In genomic region chr16:22061555-22062160, GRCm38 (mm10) we compare ENCODE assay signal across 14 mouse cellular contexts. TPM values are rescaled to one million over a fixed set of nuclear protein-coding genes. Genes with fewer than 3 reads are reported as not detected.
DNase-seq lines count a peak whose midpoint lies in the region; ATAC-seq and TF ChIP-seq lines count a peak whose summit lies in the region.
"Had no signal": no experiment of that assay in that cellular context is flagged by ENCODE, and none has a peak within 500 bp of the region (broad histone marks: within the 10 kb centered on the region; RNA-seq: fewer than 3 reads in every experiment).

No protein-coding gene starts in this region.

- H3K4me3 ChIP-seq in MEL (ENCODE audit: control insufficient read depth in 1 of 2, insufficient read depth in 1 of 2, low read depth in 2 of 2, low read length in 2 of 2) = peak overlapping the region; percentile 21 to 49
- no peak overlapping the region for H3K4me3 ChIP-seq in intestine, embryonic 15.5 days (replicated peaks)
- peak overlapping the region; percentile 20; the same call in 1 of the 2 replicates for H3K4me3 ChIP-seq in small intestine, adult 2 months (ENCODE audit: low read depth, low read length)
- H3K4me3 ChIP-seq: forebrain, embryonic 12.5 days had no signal

- no peak for TF ChIP-seq RAD21 in MEL (IDR thresholded peaks at IDR 0.05; ENCODE audit: low read depth, low read length)

- H3K36me3 ChIP-seq in MEL (ENCODE audit: control insufficient read depth in 1 of 2, insufficient read depth in 2 of 2, low read length in 2 of 2) = peaks cover 0 to 7% of the 10 kb centered on the region in 2 experiments; a peak in 1 of 4 replicates
- H3K36me3 ChIP-seq in intestine, embryonic 15.5 days = peaks cover 58% of the 10 kb centered on the region
- H3K36me3 ChIP-seq in small intestine, adult 2 months (ENCODE audit: control insufficient read depth, insufficient read depth, low read length) = peaks cover 20% of the 10 kb centered on the region

- no peaks in the 10 kb centered on the region for H3K27me3 ChIP-seq in MEL (ENCODE audit: control insufficient read depth in 1 of 2, insufficient read depth in 2 of 2, low read length in 2 of 2)
- no peaks in the 10 kb centered on the region for H3K27me3 ChIP-seq in intestine, embryonic 15.5 days (replicated peaks)
- no peaks in the 10 kb centered on the region for H3K27me3 ChIP-seq in small intestine, adult 2 months (ENCODE audit: control insufficient read depth, insufficient read depth, low read length)
- H3K27me3 ChIP-seq: forebrain, embryonic 12.5 days had no signal

- no peaks in the 10 kb centered on the region for H3K9me3 ChIP-seq in MEL (replicated peaks; ENCODE audit: insufficient read depth, low read length)
- no peaks in the 10 kb centered on the region for H3K9me3 ChIP-seq in intestine, embryonic 15.5 days
- H3K9me3 ChIP-seq: forebrain, embryonic 12.5 days had no signal

- peaks cover 2 to 10% of the 10 kb centered on the region in 2 experiments; a peak in 3 of 4 replicates for H3K4me1 ChIP-seq in MEL (ENCODE audit: control insufficient read depth in 1 of 2, insufficient read depth in 2 of 2, low read length in 2 of 2)
- H3K4me1 ChIP-seq in intestine, embryonic 15.5 days (replicated peaks) = no peaks in the 10 kb centered on the region
- H3K4me1 ChIP-seq in small intestine, adult 2 months (ENCODE audit: control insufficient read depth, insufficient read depth, insufficient read length, low read length) = no peaks in the 10 kb centered on the region
- H3K4me1 ChIP-seq: forebrain, embryonic 12.5 days had no signal

- H3K4me2 ChIP-seq in intestine, embryonic 15.5 days (replicated peaks) = no peak overlapping the region
- H3K4me2 ChIP-seq: forebrain, embryonic 12.5 days had no signal

- DNase-seq in heart, adult 11 months = peak; percentile 87
- no peak for DNase-seq in heart, adult 9 months (ENCODE audit: low spot score in 2 of 2)
- peak; percentile 79 for DNase-seq in MEL (ENCODE audit: low read depth, low spot score)
- DNase-seq in urinary bladder, postnatal 10 days (ENCODE audit: low spot score) = no peak
- no peak for DNase-seq in frontal cortex, postnatal 10 days (ENCODE audit: low spot score in 2 of 2)
- DNase-seq in kidney, postnatal 36 days = no peak
- DNase-seq: gastrocnemius, postnatal 25 days; heart, postnatal 14 days; kidney, adult 18-20 months; layer of hippocampus, postnatal 36 days; lung, postnatal 4 days had no signal

- TF ChIP-seq EP300 in MEL (IDR thresholded peaks at IDR 0.05; ENCODE audit: low read depth in 1 of 2, low read length in 2 of 2) = peak; percentile 44 to 53; a peak in 3 of 4 replicates

- no peak for TF ChIP-seq POLR2A in MEL (IDR thresholded peaks at IDR 0.05; ENCODE audit: control insufficient read depth in 1 of 2, insufficient read depth in 1 of 2, low read depth in 1 of 2, low read length in 2 of 2, poor library complexity in 1 of 2)
- no peak for TF ChIP-seq POLR2A in small intestine, adult 2 months (IDR thresholded peaks at IDR 0.05; ENCODE audit: low read depth, low read length)

- TF ChIP-seq CTCF in MEL (IDR thresholded peaks at IDR 0.05 in 2 of 3, conservative IDR thresholded peaks at IDR 0.05 in 1 of 3; ENCODE audit: control insufficient read depth in 1 of 3, insufficient read depth in 1 of 3, low read depth in 2 of 3, low read length in 3 of 3, poor library complexity in 1 of 3, severe bottlenecking in 1 of 3) = no peak
- no peak for TF ChIP-seq CTCF in small intestine, adult 2 months (IDR thresholded peaks at IDR 0.05; ENCODE audit: extremely low read depth, insufficient read length, insufficient replicate concordance, low read depth, low read length)

- no peaks in the 10 kb centered on the region for H3K79me2 ChIP-seq in MEL (ENCODE audit: control insufficient read depth, insufficient read depth, low read length, poor library complexity)

- peak; percentile 27; the same call in 1 of the 2 replicates for ATAC-seq in intestine, embryonic 15.5 days

- H3K27ac ChIP-seq in MEL (ENCODE audit: control insufficient read depth, low read depth, low read length) = no peak overlapping the region
- H3K27ac ChIP-seq in intestine, embryonic 15.5 days = no peak overlapping the region
- 0 out of 2 replicates have a peak overlapping the region, but pooled peaks have one; percentile 1 for H3K27ac ChIP-seq in small intestine, adult 2 months (ENCODE audit: insufficient read depth, low read depth, low read length)
- H3K27ac ChIP-seq: forebrain, embryonic 12.5 days had no signal

- WGBS in intestine, embryonic 15.5 days = 76% methylated on average over 14 of the region's 14 CpGs
- WGBS in small intestine, adult 2 months = 53% methylated on average over 14 of the region's 14 CpGs

- H3K9ac ChIP-seq in MEL (ENCODE audit: control insufficient read depth, low read depth, low read length, poor library complexity, severe bottlenecking) = peak overlapping the region; percentile 39
- H3K9ac ChIP-seq in intestine, embryonic 15.5 days = no peak overlapping the region
- H3K9ac ChIP-seq: forebrain, embryonic 12.5 days had no signal

TF ChIP-seq in MEL, 35 proteins besides CTCF, POLR2A, EP300 and RAD21:
- TF ChIP-seq MYB (IDR thresholded peaks at IDR 0.05; ENCODE audit: low read depth, low read length) = no peak
- TF ChIP-seq NRF1 (IDR thresholded peaks at IDR 0.05; ENCODE audit: insufficient read depth, low read depth, low read length, poor library complexity, severe bottlenecking) = no peak
- TF ChIP-seq TAL1 (IDR thresholded peaks at IDR 0.05; ENCODE audit: low read length) = no peak
- TF ChIP-seq POLR2AphosphoS2 (IDR thresholded peaks at IDR 0.05; ENCODE audit: low read length) = no peak
- no peak for TF ChIP-seq GABPA (IDR thresholded peaks at IDR 0.05; ENCODE audit: low read depth, low read length)
- no peak; the same call in 1 of the 2 replicates for TF ChIP-seq SIN3A (IDR thresholded peaks at IDR 0.05; ENCODE audit: low read length)
- no peak; the same call in 1 of the 2 replicates for TF ChIP-seq BHLHE40 (IDR thresholded peaks at IDR 0.05; ENCODE audit: borderline replicate concordance, low read depth, low read length)
- TF ChIP-seq USF1 (IDR thresholded peaks at IDR 0.05; ENCODE audit: low read depth, low read length) = peak; percentile 84
- TF ChIP-seq RCOR1 (IDR thresholded peaks at IDR 0.05; ENCODE audit: low read depth, low read length) = no peak
- TF ChIP-seq UBTF (IDR thresholded peaks at IDR 0.05; ENCODE audit: borderline replicate concordance, insufficient read depth, low read depth, low read length) = no peak
- no peak for TF ChIP-seq ZMIZ1 (IDR thresholded peaks at IDR 0.05; ENCODE audit: low read depth, low read length)
- no peak for TF ChIP-seq KAT2A (conservative IDR thresholded peaks at IDR 0.05; ENCODE audit: low read depth, low read length)
- TF ChIP-seq MEF2A (IDR thresholded peaks at IDR 0.05; ENCODE audit: extremely low read depth, insufficient replicate concordance, low read depth, low read length, poor library complexity, severe bottlenecking) = no peak
- TF ChIP-seq HCFC1 (IDR thresholded peaks at IDR 0.05; ENCODE audit: low read depth, low read length) = no peak
- TF ChIP-seq ETS1 (IDR thresholded peaks at IDR 0.05; ENCODE audit: low read depth, low read length) = 0 out of 2 replicates have a peak, but pooled peaks have one; percentile 8
- TF ChIP-seq ZKSCAN1 (IDR thresholded peaks at IDR 0.05; ENCODE audit: low read depth, low read length) = no peak
- TF ChIP-seq MAZ (IDR thresholded peaks at IDR 0.05; ENCODE audit: low read depth, low read length) = no peak
- peak; percentile 59; the same call in 1 of the 2 replicates for TF ChIP-seq MYC (IDR thresholded peaks at IDR 0.05; ENCODE audit: low read depth, low read length)
- TF ChIP-seq JUND (IDR thresholded peaks at IDR 0.05; ENCODE audit: low read depth, low read length) = no peak
- TF ChIP-seq ELF1 (IDR thresholded peaks at IDR 0.05; ENCODE audit: low read depth, low read length) = peak; percentile 53; the same call in 1 of the 2 replicates
- no peak for TF ChIP-seq ZC3H11A (IDR thresholded peaks at IDR 0.05; ENCODE audit: low read depth, low read length)
- TF ChIP-seq E2F4 (IDR thresholded peaks at IDR 0.05; ENCODE audit: borderline replicate concordance, low read depth, low read length) = no peak
- no peak for TF ChIP-seq MAFK (IDR thresholded peaks at IDR 0.05; ENCODE audit: borderline replicate concordance, low read depth, low read length)
- peak; percentile 73 for TF ChIP-seq ZNF384 (IDR thresholded peaks at IDR 0.05; ENCODE audit: low read depth, low read length)
- peak; percentile 20; the same call in 1 of the 2 replicates for TF ChIP-seq GATA1 (IDR thresholded peaks at IDR 0.05; ENCODE audit: low read depth, low read length)
- TF ChIP-seq MAX (IDR thresholded peaks at IDR 0.05; ENCODE audit: low read length) = peak; percentile 10; the same call in 1 of the 2 replicates
- TF ChIP-seq TCF12 (IDR thresholded peaks at IDR 0.05; ENCODE audit: low read depth, low read length) = no peak
- no peak for TF ChIP-seq SMC3 (IDR thresholded peaks at IDR 0.05; ENCODE audit: low read depth, low read length)
- peak; percentile 64 for TF ChIP-seq MXI1 (IDR thresholded peaks at IDR 0.05; ENCODE audit: low read depth, low read length)
- no peak for TF ChIP-seq TBP (IDR thresholded peaks at IDR 0.05; ENCODE audit: low read depth, low read length)
- TF ChIP-seq CHD2 (IDR thresholded peaks at IDR 0.05; ENCODE audit: low read length) = no peak
- TF ChIP-seq NELFE (IDR thresholded peaks at IDR 0.05; ENCODE audit: low read depth, low read length) = no peak
- TF ChIP-seq CHD1 (IDR thresholded peaks at IDR 0.05; ENCODE audit: low read depth, low read length) = no peak

RNA-seq across cellular contexts. Expression of gene Senp2, which starts 52.4 kb away (rescaled TPM):
- total RNA-seq in MEL (2012; rRNA removed) = 30.3 and 31.7 TPM in 2 replicates
- polyA plus RNA-seq in MEL (2012; ENCODE audit: insufficient read depth in 1 of 2, insufficient read length in 2 of 2, low read depth in 1 of 2, low replicate concordance in 2 of 2, missing spikeins in 1 of 2) = 10 to 100 TPM in 1 of 2 experiments, not detected in 1; 54.7 TPM
- polyA plus RNA-seq in intestine, embryonic 15.5 days (2015; fragmentation: Nextera tagmentation; extraction: Ambion mirVana) = 32.8 and 36.0 TPM in 2 replicates
- polyA plus RNA-seq in small intestine, adult 2 months (2012; rRNA removed) = 2.2 and 5.3 TPM in 2 replicates

Comparison
In these comparisons a context has a peak if more than half of its experiments do, and no peak if none do; other contexts are left out.
1. DNase-seq: peak in heart, adult 11 months (single experiment) and MEL (single experiment); none in heart, adult 9 months (0 of 2), urinary bladder, postnatal 10 days (single experiment), frontal cortex, postnatal 10 days (0 of 2) and kidney, postnatal 36 days (0 of 2).